Mouse (Mus musculus): Measurements from ENCODE around the gene Lep. TPM values are rescaled to one million over a fixed set of nuclear protein-coding genes. Genes with fewer than 3 reads are reported as not detected.

The Lep gene
- polyA plus RNA-seq, 1 experiment from 2014 or later, result not detected

- no peak overlapping the region for H3K4me3 ChIP-seq (replicated peaks; ENCODE audit: low read depth, low read length)
- no peak overlapping the region for H3K9ac ChIP-seq (ENCODE audit: low read depth, low read length)
- DNase-seq (ENCODE audit: low spot score), result peak; percentile 32
- H3K27ac ChIP-seq, result no peak overlapping the region
- H3K27me3 ChIP-seq (ENCODE audit: insufficient read depth, low read length), result no peaks in the 10 kb centered on the region
- no peak overlapping the region for H3K4me2 ChIP-seq (ENCODE audit: low read length)
- no peaks in the 10 kb centered on the region for H3K4me1 ChIP-seq (replicated peaks; ENCODE audit: insufficient read depth, low read length)
- H3K36me3 ChIP-seq (ENCODE audit: insufficient read depth, low read length), result no peaks in the 10 kb centered on the region
- TF ChIP-seq CTCF (IDR thresholded peaks at IDR 0.05; ENCODE audit: low read depth), result no peak
- WGBS, result 27% methylated on average over 3 of the region's 3 CpGs
- no peaks in the 10 kb centered on the region for H3K9me3 ChIP-seq (replicated peaks; ENCODE audit: low read length)
- ATAC-seq (replicated peaks; ENCODE audit: low FRiP score, low read depth), result no peak
These were observed 40.4 kb downstream of the Lep start for GRCm38 (mm10) chr6:29100423-29100822.

GRCm38 (mm10) chr6:29101248-29101864, 41.3 kb downstream of the Lep start:
- no peaks in the 10 kb centered on the region for H3K4me1 ChIP-seq (replicated peaks; ENCODE audit: insufficient read depth, low read length)
- H3K9ac ChIP-seq (ENCODE audit: low read depth, low read length), result no peak overlapping the region
- no peaks in the 10 kb centered on the region for H3K36me3 ChIP-seq (ENCODE audit: insufficient read depth, low read length)
- H3K27me3 ChIP-seq (ENCODE audit: insufficient read depth, low read length), result no peaks in the 10 kb centered on the region
- WGBS, result 77% methylated on average over 9 of the region's 9 CpGs
- no peak overlapping the region for H3K27ac ChIP-seq
- ATAC-seq (replicated peaks; ENCODE audit: low FRiP score, low read depth) (no peak), DNase-seq (ENCODE audit: low spot score) (no peak)
- no peak overlapping the region for H3K4me2 ChIP-seq (ENCODE audit: low read length)
- no peak overlapping the region for H3K4me3 ChIP-seq (replicated peaks; ENCODE audit: low read depth, low read length)
- TF ChIP-seq CTCF (IDR thresholded peaks at IDR 0.05; ENCODE audit: low read depth), result no peak
- no peaks in the 10 kb centered on the region for H3K9me3 ChIP-seq (replicated peaks; ENCODE audit: low read length)

- Histone ChIP-seq H3K9me3 (replicated peaks; ENCODE audit: low read length) (no peaks in the 10 kb centered on the region), H3K4me2 (ENCODE audit: low read length) (no peak overlapping the region), H3K4me1 (replicated peaks; ENCODE audit: insufficient read depth, low read length) (no peaks in the 10 kb centered on the region), H3K27me3 (ENCODE audit: insufficient read depth, low read length) (no peaks in the 10 kb centered on the region), H3K4me3 (replicated peaks; ENCODE audit: low read depth, low read length) (no peak overlapping the region), H3K27ac (no peak overlapping the region), H3K36me3 (ENCODE audit: insufficient read depth, low read length) (no peaks in the 10 kb centered on the region), H3K9ac (ENCODE audit: low read depth, low read length) (no peak overlapping the region)
- WGBS, result 68% methylated on average over 1 of the region's 1 CpGs
- TF ChIP-seq CTCF (IDR thresholded peaks at IDR 0.05; ENCODE audit: low read depth), result no peak
- no peak for ATAC-seq (replicated peaks; ENCODE audit: low FRiP score, low read depth)
- no peak for DNase-seq (ENCODE audit: low spot score)
These were observed 48.4 kb downstream of the Lep start for GRCm38 (mm10) chr6:29108376-29108775.

- H3K4me1 ChIP-seq (replicated peaks; ENCODE audit: insufficient read depth, low read length), result no peaks in the 10 kb centered on the region
- H3K27me3 ChIP-seq (ENCODE audit: insufficient read depth, low read length), result no peaks in the 10 kb centered on the region
- no peak for TF ChIP-seq CTCF (IDR thresholded peaks at IDR 0.05; ENCODE audit: low read depth)
- ATAC-seq (replicated peaks; ENCODE audit: low FRiP score, low read depth) (no peak), DNase-seq (ENCODE audit: low spot score) (no peak)
- no peak overlapping the region for H3K9ac ChIP-seq (ENCODE audit: low read depth, low read length)
- WGBS, result 90% methylated on average over 4 of the region's 4 CpGs
- H3K27ac ChIP-seq, result no peak overlapping the region
- H3K36me3 ChIP-seq (ENCODE audit: insufficient read depth, low read length), result no peaks in the 10 kb centered on the region
- H3K9me3 ChIP-seq (replicated peaks; ENCODE audit: low read length), result no peaks in the 10 kb centered on the region
- H3K4me3 ChIP-seq (replicated peaks; ENCODE audit: low read depth, low read length), result no peak overlapping the region
- no peak overlapping the region for H3K4me2 ChIP-seq (ENCODE audit: low read length)
These were observed 51.5 kb downstream of the Lep start for GRCm38 (mm10) chr6:29111501-29111900.

GRCm38 (mm10) chr6:29115756-29116155, 55.7 kb downstream of the Lep start:
- Histone ChIP-seq H3K9ac (ENCODE audit: low read depth, low read length) (no peak overlapping the region), H3K4me2 (ENCODE audit: low read length) (no peak overlapping the region), H3K9me3 (replicated peaks; ENCODE audit: low read length) (no peaks in the 10 kb centered on the region), H3K27ac (no peak overlapping the region), H3K4me3 (replicated peaks; ENCODE audit: low read depth, low read length) (no peak overlapping the region), H3K27me3 (ENCODE audit: insufficient read depth, low read length) (no peaks in the 10 kb centered on the region), H3K4me1 (replicated peaks; ENCODE audit: insufficient read depth, low read length) (no peaks in the 10 kb centered on the region), H3K36me3 (ENCODE audit: insufficient read depth, low read length) (no peaks in the 10 kb centered on the region)
- TF ChIP-seq CTCF (IDR thresholded peaks at IDR 0.05; ENCODE audit: low read depth), result no peak
- ATAC-seq (replicated peaks; ENCODE audit: low FRiP score, low read depth) (no peak), DNase-seq (ENCODE audit: low spot score) (no peak)
- 70% methylated on average over 7 of the region's 7 CpGs for WGBS

GRCm38 (mm10) chr6:29117417-29118104, 57.5 kb downstream of the Lep start:
- no peak for ATAC-seq (replicated peaks; ENCODE audit: low FRiP score, low read depth)
- TF ChIP-seq CTCF (IDR thresholded peaks at IDR 0.05; ENCODE audit: low read depth), result no peak
- 58% methylated on average over 7 of the region's 7 CpGs for WGBS
- Histone ChIP-seq H3K4me1 (replicated peaks; ENCODE audit: insufficient read depth, low read length) (no peaks in the 10 kb centered on the region), H3K36me3 (ENCODE audit: insufficient read depth, low read length) (no peaks in the 10 kb centered on the region), H3K4me3 (replicated peaks; ENCODE audit: low read depth, low read length) (no peak overlapping the region), H3K27ac (no peak overlapping the region), H3K9me3 (replicated peaks; ENCODE audit: low read length) (no peaks in the 10 kb centered on the region), H3K4me2 (ENCODE audit: low read length) (no peak overlapping the region), H3K27me3 (ENCODE audit: insufficient read depth, low read length) (no peaks in the 10 kb centered on the region), H3K9ac (ENCODE audit: low read depth, low read length) (no peak overlapping the region)
- no peak for DNase-seq (ENCODE audit: low spot score)
